Mouse (Mus musculus) heart, postnatal 10 days (tissue): ENCODE results near the gene Defa32. TPM values are rescaled to one million over a fixed set of nuclear protein-coding genes. Genes with fewer than 3 reads are reported as not detected.
"Not testable (repeated sequence)": the region's sequence is repeated elsewhere in the genome, so short reads cannot be mapped to it uniquely, and the experiment has no call there.

ENCODE experiments used
- DNase-seq, 2 experiments: peaks; one replicate each; pipeline ENCODE4 v3.0.0; 2021
- intact Hi-C: fragments of 180-260 bp; cut with DNase I; formaldehyde crosslinking; loops from one replicate; pipeline ENCODE4 v1.15.1; 2025
- total RNA-seq, 2 experiments: library from RNA; stranded (reverse); gene quantifications; 2 replicates each; pipeline ENCODE4 v1.2.3; 2021

Gene Defa32
- total RNA-seq, result not detected

- DNase-seq, intact Hi-C loops: not testable (repeated sequence)
Measured at GRCm38 (mm10) chr8:21528732-21529131, at the start of gene Defa32. Defa32 (plus strand) TSS chr8:21529032.

- DNase-seq, intact Hi-C loops: not testable (repeated sequence)
Measured at GRCm38 (mm10) chr8:21508958-21509357, 19.9 kb upstream of the Defa32 start, which contains the start of gene Defa20. Defa20 (plus strand) TSS chr8:21509258.

GRCm38 (mm10) chr8:21565086-21565485 lies 36.3 kb downstream of the Defa32 start, which contains the start of gene Defa37:
Defa37 (plus strand) TSS chr8:21565386.
- intact Hi-C loops, DNase-seq: not testable (repeated sequence)

Other genes starting within 250 kb of the Defa32 start
- gene Defa27, start 213.5 kb upstream of the Defa32 start, total RNA-seq, result not detected
- gene Defa29, start 202.0 kb upstream of the Defa32 start, total RNA-seq, result not detected
- gene Defa2, start 150.5 kb upstream of the Defa32 start, total RNA-seq, result not detected
- not detected for gene Defa33, start 137.2 kb upstream of the Defa32 start, total RNA-seq
- not detected for gene Defa36, start 101.6 kb upstream of the Defa32 start, total RNA-seq
- not detected for gene Gm7849, start 72.5 kb upstream of the Defa32 start, total RNA-seq
- not detected for gene Defa20, start 19.8 kb upstream of the Defa32 start, total RNA-seq
- not detected for gene Defa37, start 36.4 kb downstream of the Defa32 start, total RNA-seq
- gene Defa28, start 54.0 kb downstream of the Defa32 start, total RNA-seq, result not detected
- gene Gm7861, start 65.5 kb downstream of the Defa32 start, total RNA-seq, result not detected
- gene Defa26, start 89.2 kb downstream of the Defa32 start, total RNA-seq, result not detected
- not detected for gene Defa17, start 126.7 kb downstream of the Defa32 start, total RNA-seq
- not detected for gene Defa34, start 136.8 kb downstream of the Defa32 start, total RNA-seq
- gene AY761184, start 174.6 kb downstream of the Defa32 start, total RNA-seq, result not detected
- not detected for gene Defa24, start 205.5 kb downstream of the Defa32 start, total RNA-seq